Mouse (Mus musculus): ENCODE measurements around the gene Olfr157. TPM values are rescaled to one million over a fixed set of nuclear protein-coding genes. Genes with fewer than 3 reads are reported as not detected.
"Not testable (repeated sequence)": the region's sequence is repeated elsewhere in the genome, so short reads cannot be mapped to it uniquely, and the experiment has no call there.

The Olfr157 gene
- polyA plus RNA-seq, 1 experiment from 2014 or later = not detected

DNA sequence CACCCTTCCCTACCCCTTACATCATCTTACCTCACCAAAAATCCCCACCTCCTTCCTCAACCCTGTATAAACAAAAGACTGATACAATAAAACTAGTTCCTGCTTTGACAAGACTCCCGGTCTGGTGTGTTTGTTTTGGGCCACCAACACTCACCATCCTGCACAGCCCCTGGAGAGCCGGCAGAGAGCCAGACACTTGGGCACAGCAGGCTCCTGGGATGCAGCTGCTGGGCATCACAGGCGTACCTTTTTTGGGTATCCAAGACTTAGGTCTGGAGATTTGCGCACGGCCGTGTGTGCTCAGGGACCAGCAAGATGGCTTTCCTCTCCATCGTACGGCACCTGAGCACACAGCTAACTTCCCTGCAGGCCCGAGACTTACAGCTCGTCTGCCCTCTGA lies 19.9 kb upstream of the Olfr157 start:
- no peak overlapping the region for H3K4me2 ChIP-seq (replicated peaks)
- ATAC-seq (ENCODE audit: low FRiP score, low read depth) = no peak
- H3K27me3 ChIP-seq (replicated peaks) = no peaks in the 10 kb centered on the region
- 81% methylated on average over 10 of the region's 10 CpGs for WGBS
- H3K36me3 ChIP-seq = no peaks in the 10 kb centered on the region
- no peaks in the 10 kb centered on the region for H3K9me3 ChIP-seq
- H3K4me3 ChIP-seq = no peak overlapping the region
- no peak overlapping the region for H3K9ac ChIP-seq
- H3K4me1 ChIP-seq = no peaks in the 10 kb centered on the region
- no peak overlapping the region for H3K27ac ChIP-seq

DNA sequence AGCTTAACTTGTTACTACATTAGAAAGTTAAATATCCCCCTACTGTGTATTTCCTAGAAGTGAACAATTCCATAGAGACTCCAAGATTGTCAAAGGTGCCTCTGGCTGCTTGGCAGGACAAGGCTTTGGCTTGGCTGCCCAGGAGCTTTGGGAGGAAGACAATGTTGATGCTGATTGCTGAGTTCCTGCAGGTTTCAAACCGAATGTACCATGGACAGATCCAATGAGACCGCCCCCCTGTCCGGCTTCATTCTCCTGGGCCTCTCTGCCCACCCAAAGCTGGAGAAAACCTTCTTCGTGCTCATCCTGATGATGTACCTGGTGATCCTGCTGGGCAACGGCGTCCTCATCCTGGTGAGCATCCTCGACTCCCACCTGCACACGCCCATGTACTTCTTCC lies 14.1 kb upstream of the Olfr157 start:
- Histone ChIP-seq H3K27me3 (replicated peaks) (no peaks in the 10 kb centered on the region), H3K27ac (no peak overlapping the region), H3K4me2 (replicated peaks) (no peak overlapping the region), H3K4me3 (no peak overlapping the region), H3K9me3 (no peaks in the 10 kb centered on the region), H3K9ac (no peak overlapping the region), H3K4me1 (no peaks in the 10 kb centered on the region), H3K36me3 (no peaks in the 10 kb centered on the region)
- no peak for ATAC-seq (ENCODE audit: low FRiP score, low read depth)
- 75% methylated on average over 8 of the region's 8 CpGs for WGBS

DNA sequence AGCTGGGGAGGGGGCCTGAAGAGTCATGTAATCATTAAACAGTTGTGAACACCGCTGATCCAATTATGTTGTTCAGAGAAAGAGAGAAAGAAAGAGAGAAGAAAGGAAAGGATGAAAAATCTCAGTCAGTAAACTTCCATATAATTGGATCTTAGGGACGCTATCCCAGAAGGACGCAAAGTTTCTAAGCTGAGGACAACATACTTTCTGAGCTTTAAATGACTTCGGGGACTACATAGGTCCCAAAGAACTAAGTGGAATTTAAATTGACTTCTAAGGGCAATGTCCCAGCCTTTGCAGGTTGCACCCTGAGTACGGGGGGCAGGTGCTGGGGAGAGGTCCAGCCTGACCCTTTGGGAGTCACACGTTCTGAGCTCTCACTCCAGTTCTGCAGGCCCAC lies 11.3 kb upstream of the Olfr157 start, which contains the start of gene Olfr155:
TSS of gene Olfr155 (plus strand) at position 301 of the 400 bp plus-strand sequence.
- Histone ChIP-seq H3K9ac (no peak within 1 kb of the TSS), H3K4me1 (no peaks in the 10 kb centered on the region), H3K4me2 (replicated peaks) (no peak within 1 kb of the TSS), H3K27ac (no peak within 1 kb of the TSS), H3K36me3 (no peaks in the 10 kb centered on the region), H3K27me3 (replicated peaks) (no peaks in the 10 kb centered on the region), H3K9me3 (no peaks in the 10 kb centered on the region), H3K4me3 (no peak within 1 kb of the TSS)
- ATAC-seq (ENCODE audit: low FRiP score, low read depth) = no peak
- WGBS = 87% methylated on average over 6 of the region's 6 CpGs

DNA sequence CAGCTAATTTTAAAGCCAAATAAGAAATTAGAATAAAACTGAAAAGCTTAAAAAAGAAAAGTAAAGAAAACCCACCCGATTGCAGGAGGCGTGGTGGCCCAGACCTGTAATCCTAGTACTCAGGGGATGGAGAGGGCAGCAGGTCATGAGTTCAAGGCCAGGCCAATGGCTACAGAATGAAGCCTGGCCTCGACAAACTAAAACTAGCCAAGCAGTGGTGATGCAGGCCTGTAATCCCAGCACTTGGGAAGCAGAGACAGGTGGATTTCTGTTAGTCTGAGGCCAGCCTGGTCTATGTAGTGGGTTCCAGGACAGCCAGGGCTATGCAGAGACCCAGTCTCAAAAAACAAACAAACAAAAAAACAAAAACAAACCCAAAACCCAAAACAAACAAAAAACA lies 1.7 kb downstream of the Olfr157 start:
- 77% methylated on average over 3 of the region's 3 CpGs for WGBS
- no peak for ATAC-seq (ENCODE audit: low FRiP score, low read depth)
- Histone ChIP-seq H3K9ac (no peak overlapping the region), H3K4me1 (no peaks in the 10 kb centered on the region), H3K27ac (no peak overlapping the region), H3K27me3 (replicated peaks) (no peaks in the 10 kb centered on the region), H3K4me3 (no peak overlapping the region), H3K4me2 (replicated peaks) (no peak overlapping the region), H3K36me3 (no peaks in the 10 kb centered on the region), H3K9me3 (0 out of 2 replicates have a peak, but pooled peaks cover under 1% of the 10 kb centered on the region)

DNA sequence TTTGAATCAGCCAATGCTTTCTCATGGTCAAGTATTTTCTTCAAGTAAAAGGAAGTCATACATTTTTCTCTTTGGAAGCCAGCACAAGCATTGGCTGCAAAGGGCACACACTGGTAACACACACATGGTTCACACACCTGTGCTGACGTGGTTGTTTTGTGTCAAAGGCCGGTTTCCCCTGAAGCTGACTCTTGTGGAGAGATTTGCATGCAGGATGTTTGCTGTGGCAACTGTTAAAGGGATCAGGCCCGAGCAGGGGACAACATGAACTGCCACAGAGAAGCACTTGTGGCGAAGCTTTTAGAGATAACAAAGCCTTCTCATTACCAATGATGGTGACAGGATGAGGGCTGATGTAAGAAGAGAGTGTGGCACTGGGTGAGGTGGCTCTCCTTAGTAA lies 5.3 kb downstream of the Olfr157 start:
- Histone ChIP-seq H3K4me3 (no peak overlapping the region), H3K9me3 (no peaks in the 10 kb centered on the region), H3K4me1 (no peaks in the 10 kb centered on the region), H3K36me3 (no peaks in the 10 kb centered on the region), H3K9ac (no peak overlapping the region), H3K4me2 (replicated peaks) (no peak overlapping the region), H3K27me3 (replicated peaks) (no peaks in the 10 kb centered on the region), H3K27ac (no peak overlapping the region)
- 75% methylated on average over 4 of the region's 4 CpGs for WGBS
- ATAC-seq (ENCODE audit: low FRiP score, low read depth) = no peak

DNA sequence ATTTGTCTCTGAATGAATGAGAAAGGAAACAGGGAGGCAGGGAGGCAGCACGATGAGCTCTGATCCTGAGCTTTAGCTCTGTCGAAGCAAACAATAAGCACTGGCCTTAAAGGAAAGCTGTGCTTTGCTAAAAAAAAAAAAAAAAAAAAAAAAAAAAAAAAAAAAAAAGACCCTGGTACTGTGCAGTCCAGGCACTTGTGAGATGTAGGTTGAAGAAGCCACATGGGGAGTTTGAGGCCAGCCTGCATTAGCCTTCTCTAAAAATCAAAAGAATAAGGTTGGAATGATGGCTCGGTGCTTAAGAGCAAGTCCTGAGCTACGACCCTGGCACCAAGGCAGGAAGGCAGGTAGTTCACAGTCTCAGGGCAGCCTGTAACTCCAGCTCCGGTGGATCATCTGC lies 6.2 kb downstream of the Olfr157 start:
- 75% methylated on average over 5 of the region's 5 CpGs for WGBS
- H3K9me3 ChIP-seq = no peaks in the 10 kb centered on the region
- H3K4me1 ChIP-seq = no peaks in the 10 kb centered on the region
- no peak overlapping the region for H3K9ac ChIP-seq
- H3K27me3 ChIP-seq (replicated peaks) = no peaks in the 10 kb centered on the region
- H3K4me3 ChIP-seq = no peak overlapping the region
- H3K4me2 ChIP-seq (replicated peaks) = no peak overlapping the region
- H3K36me3 ChIP-seq = no peaks in the 10 kb centered on the region
- no peak overlapping the region for H3K27ac ChIP-seq
- no peak for ATAC-seq (ENCODE audit: low FRiP score, low read depth)

DNA sequence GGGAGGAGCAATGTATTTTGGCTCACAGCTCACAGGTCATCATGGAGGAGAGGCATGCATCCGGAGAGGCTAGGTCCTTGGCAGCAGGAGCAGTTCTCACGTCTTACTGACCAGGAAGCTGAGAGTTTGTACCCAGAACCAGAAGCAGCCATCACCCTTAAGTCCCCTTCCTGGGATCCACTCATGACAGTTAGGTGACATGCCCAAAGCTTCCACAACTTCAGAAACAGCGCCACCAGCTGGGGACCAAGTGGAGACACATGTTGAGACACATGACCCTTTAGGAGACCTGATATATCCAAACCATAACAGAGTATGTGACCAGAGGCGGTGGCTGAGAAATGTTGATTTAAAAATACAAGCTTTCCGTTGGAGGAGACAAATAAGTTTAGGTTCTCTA lies 8.0 kb downstream of the Olfr157 start:
- no peaks in the 10 kb centered on the region for H3K9me3 ChIP-seq
- no peak overlapping the region for H3K4me3 ChIP-seq
- H3K4me1 ChIP-seq = no peaks in the 10 kb centered on the region
- H3K4me2 ChIP-seq (replicated peaks) = no peak overlapping the region
- H3K27me3 ChIP-seq (replicated peaks) = no peaks in the 10 kb centered on the region
- 75% methylated on average over 5 of the region's 5 CpGs for WGBS
- H3K9ac ChIP-seq = no peak overlapping the region
- no peak overlapping the region for H3K27ac ChIP-seq
- no peaks in the 10 kb centered on the region for H3K36me3 ChIP-seq
- no peak for ATAC-seq (ENCODE audit: low FRiP score, low read depth)

DNA sequence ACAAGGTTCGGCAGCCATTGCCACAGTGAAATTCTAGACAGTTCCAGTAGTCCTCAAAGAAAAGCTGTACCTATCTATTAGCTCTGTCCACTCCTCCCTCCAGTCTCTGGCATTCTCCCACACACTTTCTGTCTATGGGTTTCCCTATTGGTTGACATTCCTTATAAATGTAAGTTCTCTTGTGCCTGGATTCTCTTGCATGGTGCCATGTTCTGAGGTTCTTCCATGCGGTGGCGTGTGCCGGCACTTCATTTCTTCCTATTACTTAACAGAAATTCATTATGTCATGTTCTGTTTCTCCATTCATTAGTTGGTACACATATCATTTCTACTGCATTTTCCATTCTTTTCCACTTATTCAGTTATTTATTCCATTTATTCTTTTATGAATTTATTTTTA lies 11.2 kb downstream of the Olfr157 start:
- 81% methylated on average over 4 of the region's 4 CpGs for WGBS
- H3K4me2 ChIP-seq (replicated peaks) = no peak overlapping the region
- no peaks in the 10 kb centered on the region for H3K4me1 ChIP-seq
- no peak for ATAC-seq (ENCODE audit: low FRiP score, low read depth)
- no peak overlapping the region for H3K9ac ChIP-seq
- H3K4me3 ChIP-seq = no peak overlapping the region
- no peaks in the 10 kb centered on the region for H3K36me3 ChIP-seq
- H3K27me3 ChIP-seq (replicated peaks) = no peaks in the 10 kb centered on the region
- no peaks in the 10 kb centered on the region for H3K9me3 ChIP-seq
- no peak overlapping the region for H3K27ac ChIP-seq

DNA sequence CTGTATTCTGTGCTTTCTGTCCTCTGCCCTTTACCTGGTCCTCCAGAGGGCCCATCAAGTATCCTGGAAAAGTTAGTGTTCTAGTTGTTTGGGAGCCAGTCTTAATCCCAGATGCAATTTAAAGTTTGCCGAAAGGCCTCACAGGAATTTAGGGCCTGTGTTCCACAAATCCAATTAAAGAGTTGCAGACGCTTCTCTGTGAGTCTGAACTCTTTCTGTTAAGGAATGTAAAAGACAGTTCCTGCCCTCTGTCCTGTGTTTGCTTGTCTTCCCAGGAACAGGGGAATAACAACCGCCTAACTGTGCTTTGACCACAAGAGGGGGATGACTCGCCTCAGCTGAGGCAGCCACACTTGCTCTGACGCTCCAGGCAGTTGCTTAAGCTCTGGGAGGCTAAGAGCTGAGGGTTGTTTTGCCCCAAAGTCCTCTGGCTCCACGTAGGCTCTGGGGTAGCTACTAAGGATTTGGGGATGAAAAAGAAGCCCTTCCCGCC lies 16.1 kb downstream of the Olfr157 start, which contains the start of gene Olfr156:
TSS of gene Olfr156 (minus strand) at position 51 of the 493 bp plus-strand sequence.
- no peaks in the 10 kb centered on the region for H3K4me1 ChIP-seq
- no peaks in the 10 kb centered on the region for H3K36me3 ChIP-seq
- WGBS = 17% methylated on average over 7 of the region's 7 CpGs
- no peak within 1 kb of the TSS for H3K27ac ChIP-seq
- no peak within 1 kb of the TSS for H3K4me3 ChIP-seq
- H3K27me3 ChIP-seq (replicated peaks) = no peaks in the 10 kb centered on the region; the same call in 1 of the 2 replicates
- H3K9me3 ChIP-seq = no peaks in the 10 kb centered on the region
- H3K9ac ChIP-seq = no peak within 1 kb of the TSS
- no peak for ATAC-seq (ENCODE audit: low FRiP score, low read depth)
- no peak within 1 kb of the TSS for H3K4me2 ChIP-seq (replicated peaks)

DNA sequence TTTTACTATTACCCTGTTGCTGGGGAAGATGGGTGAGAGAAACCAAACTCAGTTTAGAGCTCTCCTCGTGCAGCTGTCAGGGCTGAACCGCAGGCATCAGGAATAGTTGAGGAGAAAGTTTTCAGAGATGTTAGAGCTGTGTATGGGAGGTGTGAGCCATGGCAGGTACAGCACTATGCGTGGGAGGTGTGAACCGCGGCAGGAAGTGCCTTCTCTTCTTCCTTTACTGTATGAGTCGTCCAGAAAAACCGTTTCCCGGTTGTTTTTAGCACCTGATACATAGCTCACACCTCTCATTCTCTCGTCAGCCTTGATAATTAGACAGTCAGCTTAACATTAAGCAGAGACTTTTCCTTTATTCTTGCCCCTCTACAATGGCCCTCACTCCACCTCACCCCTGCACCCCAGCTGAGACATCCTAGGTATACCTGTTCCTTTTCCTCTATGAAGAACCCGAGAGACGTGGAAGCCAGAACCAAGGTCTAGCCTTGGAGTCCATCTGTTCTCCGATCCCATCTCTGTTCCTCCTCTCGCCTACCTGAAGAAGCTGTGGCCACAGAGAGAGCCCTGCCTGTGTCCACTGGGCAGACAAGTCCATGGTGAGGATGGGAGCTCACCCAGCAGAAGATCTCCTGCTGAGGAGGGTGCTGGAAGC lies 17.0 kb downstream of the Olfr157 start:
- WGBS = 86% methylated on average over 13 of the region's 13 CpGs
- no peaks in the 10 kb centered on the region for H3K4me1 ChIP-seq
- ATAC-seq (ENCODE audit: low FRiP score, low read depth) = no peak

DNA sequence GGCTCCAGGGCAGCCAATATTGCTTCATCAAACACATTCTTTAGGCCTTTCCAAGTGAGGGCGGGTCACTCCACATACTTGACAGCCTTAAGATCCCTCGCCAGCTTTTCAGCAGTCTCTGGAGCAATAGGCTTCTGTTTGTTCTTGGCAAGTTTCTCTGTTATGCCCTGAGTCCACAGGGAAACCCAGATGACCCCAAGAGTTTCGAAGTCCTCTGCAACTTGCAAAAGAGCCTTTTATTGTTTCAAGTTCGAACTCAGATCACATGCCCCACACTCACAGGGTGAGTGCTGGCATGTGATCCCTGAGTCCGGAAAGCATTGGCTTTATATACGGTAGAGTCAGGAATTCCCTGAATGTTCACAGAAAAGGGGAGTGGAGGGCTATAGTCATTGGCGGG lies 41.1 kb downstream of the Olfr157 start:
- 58% methylated on average over 7 of the region's 7 CpGs for WGBS
- no peak for ATAC-seq (ENCODE audit: low FRiP score, low read depth)

More for the DNA sequence above, 17.0 kb downstream of the Olfr157 start:
- H3K27ac ChIP-seq = no peak overlapping the region
- H3K36me3 ChIP-seq = no peaks in the 10 kb centered on the region
- no peaks in the 10 kb centered on the region; the same call in 1 of the 2 replicates for H3K27me3 ChIP-seq (replicated peaks)
- no peak overlapping the region for H3K4me2 ChIP-seq (replicated peaks)
- no peak overlapping the region for H3K4me3 ChIP-seq
- no peak overlapping the region for H3K9ac ChIP-seq
- no peaks in the 10 kb centered on the region for H3K9me3 ChIP-seq

DNA sequence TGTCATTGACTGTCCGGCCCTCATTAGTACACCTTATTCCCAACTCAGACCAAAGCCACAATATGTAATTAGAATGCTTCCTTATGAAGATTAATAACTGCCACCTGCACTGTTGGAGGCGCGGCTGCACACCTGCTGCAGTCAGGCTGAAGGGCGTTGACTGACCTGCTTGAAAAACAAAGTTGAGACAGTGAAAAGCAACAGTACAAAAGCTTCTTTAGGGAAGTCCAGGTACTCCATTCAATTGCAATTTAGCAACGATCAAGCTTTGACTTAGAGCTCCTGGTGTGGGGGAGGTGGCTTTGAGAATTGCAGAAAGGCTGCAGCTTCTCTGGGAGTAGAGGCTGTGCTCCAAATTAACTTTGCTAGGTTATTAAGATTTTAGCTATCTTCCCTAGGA lies 44.2 kb downstream of the Olfr157 start:
- H3K36me3 ChIP-seq; H3K9ac ChIP-seq; H3K27me3 ChIP-seq (replicated peaks); H3K4me2 ChIP-seq (replicated peaks); H3K9me3 ChIP-seq; H3K27ac ChIP-seq; ATAC-seq (ENCODE audit: low FRiP score, low read depth); H3K4me1 ChIP-seq; H3K4me3 ChIP-seq: not testable (repeated sequence)
- 86% methylated on average over 5 of the region's 5 CpGs for WGBS

More for the DNA sequence above, 41.1 kb downstream of the Olfr157 start:
- Histone ChIP-seq H3K4me1 (no peaks in the 10 kb centered on the region), H3K4me2 (replicated peaks) (no peak overlapping the region), H3K9ac (no peak overlapping the region), H3K36me3 (no peaks in the 10 kb centered on the region), H3K27ac (no peak overlapping the region), H3K9me3 (peaks cover 11% of the 10 kb centered on the region; the same call in 1 of the 2 replicates), H3K4me3 (no peak overlapping the region), H3K27me3 (replicated peaks) (no peaks in the 10 kb centered on the region)

DNA sequence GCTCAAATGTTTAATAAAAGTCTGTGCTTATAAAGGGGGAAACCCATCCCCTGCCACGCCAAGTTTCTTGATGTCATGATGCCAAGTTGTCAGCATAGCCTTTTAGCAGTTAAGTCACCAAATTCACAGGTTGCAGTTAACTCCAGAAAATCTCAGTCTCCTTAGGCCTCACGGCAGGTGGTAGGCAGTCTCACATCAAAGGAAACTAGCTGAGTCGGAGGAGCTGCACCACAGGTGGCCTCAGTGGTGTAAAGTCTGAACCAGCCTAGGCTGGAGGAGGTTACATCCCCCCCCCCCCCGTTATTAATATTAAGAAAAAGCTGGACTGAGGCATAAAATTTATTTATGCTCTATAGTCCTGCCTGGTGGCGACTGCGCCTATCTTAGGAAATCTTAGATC lies 44.7 kb downstream of the Olfr157 start:
- H3K36me3 ChIP-seq = no peaks in the 10 kb centered on the region
- WGBS = 81% methylated on average over 6 of the region's 6 CpGs
- H3K27ac ChIP-seq = no peak overlapping the region
- no peak overlapping the region for H3K4me3 ChIP-seq
- H3K4me1 ChIP-seq = no peaks in the 10 kb centered on the region
- no peak for ATAC-seq (ENCODE audit: low FRiP score, low read depth)
- no peak overlapping the region for H3K9ac ChIP-seq
- H3K27me3 ChIP-seq (replicated peaks) = no peaks in the 10 kb centered on the region
- H3K4me2 ChIP-seq (replicated peaks) = no peak overlapping the region
- 0 out of 2 replicates have a peak, but pooled peaks cover 7% of the 10 kb centered on the region for H3K9me3 ChIP-seq
